Mouse (Mus musculus) forebrain, embryonic 10.5 days (tissue): ENCODE measurements around the gene Rab40c. TPM values are rescaled to one million over a fixed set of nuclear protein-coding genes. Genes with fewer than 3 reads are reported as not detected.

Source experiments
- DNase-seq: peaks from one replicate; pipeline ENCODE4 v3.0.0-alpha.2; 2017; ENCODE audit warnings: low spot score; ENCODE audit errors: extremely low spot score
- H3K27ac ChIP-seq: fragments of 300-500 bp; sonication (generic); 2 replicates; pipeline ENCODE4 v1.5.1; 2016; ENCODE audit warnings: mild to moderate bottlenecking
- H3K27me3 ChIP-seq: fragments of 300-500 bp; sonication (generic); 2 replicates; pipeline ENCODE4 v1.6.1; 2016; ENCODE audit warnings: mild to moderate bottlenecking; ENCODE audit not compliant: poor library complexity, severe bottlenecking
- H3K36me3 ChIP-seq: fragments of 300-500 bp; sonication (generic); replicated peaks from 2 replicates; pipeline ENCODE4 v1.6.1; 2016; ENCODE audit warnings: mild to moderate bottlenecking, moderate library complexity
- H3K4me1 ChIP-seq: fragments of 300-500 bp; sonication (generic); 2 replicates; pipeline ENCODE4 v1.6.1; 2016
- H3K4me3 ChIP-seq: fragments of 300-500 bp; sonication (generic); 2 replicates; pipeline ENCODE4 v1.5.1; 2016; ENCODE audit warnings: mild to moderate bottlenecking, moderate library complexity
- H3K9me3 ChIP-seq: fragments of 300-500 bp; sonication (generic); 2 replicates; pipeline ENCODE4 v1.6.1; 2016; ENCODE audit warnings: mild to moderate bottlenecking, moderate library complexity
- WGBS: fragments of 180-500 bp; shearing (Covaris S2); methylation state at CpG from one replicate; pipeline ENCODE4 v1.1.7; 2016; 5-methylcytosine and 5-hydroxymethylcytosine counted together
- polyA plus RNA-seq: library from polyadenylated mRNA; unstranded; fragments of >200 nt; fragmentation: Nextera tagmentation; extraction: Ambion mirVana; gene quantifications from 2 replicates; pipeline ENCODE4 v1.2.1, GENCODE M21; 2016

The Rab40c gene
- polyA plus RNA-seq, 1 experiment from 2014 or later, result 29.4 TPM

DNA sequence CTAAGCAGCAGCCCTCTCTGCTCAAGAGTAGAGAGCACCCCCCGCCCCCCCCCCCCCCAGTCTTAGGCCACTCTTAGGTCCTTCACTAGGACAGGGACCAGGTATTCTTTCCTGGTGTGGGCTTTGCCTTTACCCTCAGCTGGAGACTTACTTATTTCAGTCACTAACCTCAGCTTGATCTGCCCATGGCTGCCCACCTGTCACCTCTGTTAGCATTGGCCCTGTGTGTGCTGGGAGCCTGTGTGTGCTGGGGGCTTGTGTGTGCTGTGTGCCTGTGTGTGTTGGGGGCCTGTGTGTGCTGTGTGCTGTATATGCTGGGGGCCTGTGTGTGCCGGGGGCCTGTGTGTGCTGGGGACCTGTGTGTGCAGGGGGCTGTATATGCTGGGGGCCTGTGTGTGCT is 35.1 kb upstream of the Rab40c start:
- Histone ChIP-seq H3K4me3 (no peak overlapping the region), H3K27me3 (peaks cover 53% of the 10 kb centered on the region), H3K36me3 (peaks cover 24% of the 10 kb centered on the region), H3K4me1 (peaks cover 29% of the 10 kb centered on the region), H3K9me3 (no peaks in the 10 kb centered on the region), H3K27ac (no peak overlapping the region)
- DNase-seq, result no peak
- 68% methylated on average over 2 of the region's 2 CpGs for WGBS

DNA sequence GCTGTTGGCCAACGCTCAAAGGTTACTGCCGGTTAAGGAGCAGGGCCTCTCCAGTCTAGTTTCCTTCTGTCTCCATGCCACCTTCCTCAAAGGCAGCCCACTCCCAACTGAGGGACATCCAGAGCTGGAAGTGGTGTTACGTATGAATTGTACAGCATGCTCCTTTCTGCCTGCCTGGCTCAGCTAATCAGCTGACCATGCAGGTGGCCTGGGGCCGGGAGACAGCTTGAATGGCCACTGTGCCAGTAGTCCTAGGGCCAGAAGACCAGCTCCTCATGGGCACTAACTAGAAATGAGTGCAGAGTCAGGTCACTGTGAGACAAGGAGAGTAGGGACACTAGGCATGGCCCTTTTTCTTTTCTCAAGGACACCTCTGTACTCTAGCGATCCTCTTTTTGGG is 33.6 kb upstream of the Rab40c start:
- peaks cover 55% of the 10 kb centered on the region for H3K27me3 ChIP-seq

DNA sequence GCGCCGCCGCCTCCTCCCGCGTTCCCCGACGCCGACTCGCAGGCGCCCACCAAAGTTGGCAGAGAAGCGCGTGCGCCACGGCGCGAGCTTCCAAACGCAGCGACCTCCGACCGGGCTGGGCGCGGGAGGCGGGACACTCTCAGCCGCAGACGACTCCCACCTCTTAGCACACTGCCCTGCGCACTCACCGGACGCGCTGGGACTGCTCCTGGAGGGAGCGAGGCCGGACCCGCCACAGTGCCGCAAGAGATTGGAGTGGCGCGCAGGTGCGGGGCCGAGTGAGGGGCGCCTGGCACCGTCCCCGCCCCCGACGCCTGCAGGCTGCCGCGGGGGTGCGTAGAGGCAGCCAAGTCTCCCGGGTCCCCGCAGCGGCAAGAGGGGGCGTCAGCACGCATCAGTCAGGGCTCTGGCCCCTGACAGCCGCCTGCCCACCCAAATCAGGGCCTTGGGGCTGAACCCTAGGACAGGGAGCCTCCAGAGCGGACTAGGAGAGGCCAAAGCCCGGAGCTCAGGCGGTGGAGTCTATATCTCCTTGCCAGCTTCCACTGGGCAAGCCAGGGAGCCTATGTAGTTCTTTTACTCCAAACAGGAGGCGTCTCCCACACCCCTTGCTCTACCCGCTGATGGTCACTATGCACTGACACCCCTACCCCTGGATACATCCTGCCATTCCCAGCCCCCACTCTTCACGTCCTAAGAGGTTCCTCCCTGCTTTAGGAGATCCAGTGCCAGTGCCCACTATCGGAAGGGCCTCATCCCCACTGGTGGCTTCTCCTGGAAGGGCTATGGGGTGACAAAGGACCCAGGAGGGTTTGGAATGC is 32.5 kb upstream of the Rab40c start, which contains the start of gene A930017K11Rik:
Gene A930017K11Rik (minus strand): TSS at position 763 of the 821 bp plus-strand sequence.
- 3% methylated on average over 58 of the region's 58 CpGs for WGBS
- no peak within 1 kb of the TSS for H3K27ac ChIP-seq
- H3K9me3 ChIP-seq, result no peaks in the 10 kb centered on the region
- peaks cover 22% of the 10 kb centered on the region for H3K4me1 ChIP-seq
- H3K36me3 ChIP-seq, result no peaks in the 10 kb centered on the region
- H3K4me3 ChIP-seq, result peak within 1 kb of the TSS; percentile 52
- DNase-seq, result no peak
- H3K27me3 ChIP-seq, result peaks cover 62% of the 10 kb centered on the region

More for the DNA sequence above, 33.6 kb upstream of the Rab40c start:
- no peaks in the 10 kb centered on the region for H3K9me3 ChIP-seq
- 77% methylated on average over 5 of the region's 5 CpGs for WGBS
- H3K27ac ChIP-seq, result no peak overlapping the region
- peaks cover 9% of the 10 kb centered on the region for H3K36me3 ChIP-seq
- H3K4me1 ChIP-seq, result peaks cover 29% of the 10 kb centered on the region
- H3K4me3 ChIP-seq, result no peak overlapping the region
- DNase-seq, result no peak

DNA sequence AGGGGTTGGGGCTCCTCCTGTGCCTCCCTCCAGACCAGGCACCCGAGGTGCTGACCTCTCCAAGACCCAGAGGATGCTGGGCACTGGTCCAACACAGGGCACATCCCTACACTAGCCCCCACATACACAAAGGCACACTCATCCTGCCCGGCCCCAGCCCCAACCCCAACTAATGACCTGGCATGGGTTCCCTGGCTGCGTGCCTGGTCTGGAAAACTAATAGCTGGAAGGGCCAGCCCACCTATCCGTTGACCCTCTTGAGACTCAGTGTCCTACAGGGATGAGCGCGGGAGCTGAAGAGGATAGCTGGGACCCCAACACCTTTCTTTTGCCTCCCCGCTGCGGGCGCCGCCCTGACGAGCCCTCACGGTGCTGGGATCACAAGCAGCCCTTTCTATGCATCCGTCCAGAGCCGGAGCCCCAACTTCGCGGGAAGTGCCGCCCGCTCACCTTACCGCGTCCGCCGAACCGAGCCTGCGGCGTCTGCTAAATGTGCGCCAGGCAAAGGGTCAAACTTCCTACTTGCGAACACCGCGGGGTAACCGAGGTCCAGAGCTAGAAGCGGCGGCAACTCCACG is 31.8 kb upstream of the Rab40c start:
- no peaks in the 10 kb centered on the region for H3K36me3 ChIP-seq
- DNase-seq, result no peak
- H3K27ac ChIP-seq, result no peak overlapping the region
- H3K27me3 ChIP-seq, result peaks cover 62% of the 10 kb centered on the region
- peaks cover 22% of the 10 kb centered on the region for H3K4me1 ChIP-seq
- WGBS, result under 1% methylated on average over 33 of the region's 33 CpGs
- no peaks in the 10 kb centered on the region for H3K9me3 ChIP-seq
- H3K4me3 ChIP-seq, result peak overlapping the region; percentile 52

DNA sequence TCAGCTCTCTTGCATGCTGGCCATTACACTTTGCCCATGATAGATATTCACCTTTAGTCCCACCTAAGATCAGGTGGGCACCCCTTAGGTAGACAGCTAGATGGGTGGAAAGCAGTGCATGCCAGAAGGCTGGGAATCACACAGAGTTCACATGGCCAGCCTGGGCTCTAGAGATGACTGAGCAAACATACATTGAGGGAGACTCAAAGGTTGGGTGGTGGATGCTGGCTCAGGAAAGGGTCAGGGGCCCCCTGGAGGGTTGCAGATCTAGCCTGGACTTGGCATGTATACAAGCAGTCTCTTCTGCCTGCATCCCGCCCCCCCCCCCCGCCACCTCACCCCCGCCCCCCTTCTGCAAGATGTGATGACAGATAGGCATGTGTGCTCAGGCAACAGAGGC is 31.2 kb upstream of the Rab40c start:
- Histone ChIP-seq H3K36me3 (no peaks in the 10 kb centered on the region), H3K4me1 (peaks cover 22% of the 10 kb centered on the region), H3K4me3 (no peak overlapping the region), H3K27me3 (peaks cover 62% of the 10 kb centered on the region), H3K9me3 (no peaks in the 10 kb centered on the region), H3K27ac (no peak overlapping the region)
- no peak for DNase-seq
- WGBS, result 40% methylated on average over 1 of the region's 3 CpGs

DNA sequence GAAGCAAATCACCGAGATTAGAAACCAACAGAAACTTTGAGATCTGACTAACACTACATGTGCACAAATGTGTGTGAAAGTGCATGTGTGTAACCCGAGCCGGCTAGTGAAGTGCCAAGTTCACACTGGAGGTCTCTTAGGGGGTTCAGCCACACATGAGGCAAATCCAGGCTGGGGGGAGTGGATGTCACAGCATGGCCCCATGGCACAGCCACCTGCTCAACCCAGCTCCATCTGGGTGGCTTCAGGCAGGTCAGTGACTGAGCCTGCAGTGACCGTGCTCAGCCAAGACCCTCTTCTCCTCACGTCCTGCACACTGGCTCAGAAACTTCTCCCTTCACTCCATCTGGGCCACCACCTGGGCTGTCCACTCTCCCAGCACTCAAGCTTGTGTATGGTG is 30.5 kb upstream of the Rab40c start:
- no peaks in the 10 kb centered on the region for H3K9me3 ChIP-seq
- peaks cover 27% of the 10 kb centered on the region for H3K4me1 ChIP-seq
- DNase-seq, result no peak
- no peak overlapping the region for H3K27ac ChIP-seq
- H3K4me3 ChIP-seq, result no peak overlapping the region
- H3K36me3 ChIP-seq, result no peaks in the 10 kb centered on the region
- 82% methylated on average over 5 of the region's 5 CpGs for whole genome bisulfite sequencing
- H3K27me3 ChIP-seq, result peaks cover 62% of the 10 kb centered on the region

DNA sequence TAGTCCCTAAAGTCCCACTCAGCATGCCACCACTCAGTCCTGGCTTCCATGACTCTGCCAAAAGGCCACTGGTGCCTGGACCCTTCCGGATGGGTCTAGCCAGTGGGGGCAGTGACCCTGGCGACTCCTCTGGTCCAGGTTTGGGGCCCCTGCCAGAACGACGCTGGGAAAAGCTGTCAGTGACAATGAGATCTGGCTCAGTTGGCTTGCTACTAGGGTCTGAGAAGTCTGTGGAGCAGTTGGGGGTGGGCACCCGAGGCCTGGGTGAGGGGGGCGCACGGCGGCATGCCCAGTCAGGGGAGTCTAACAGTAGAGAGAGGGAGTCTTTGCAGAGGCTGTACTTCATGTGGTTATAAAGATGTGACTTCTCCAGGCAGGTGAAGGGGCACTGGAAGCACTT is 28.5 kb upstream of the Rab40c start:
- no peaks in the 10 kb centered on the region for H3K36me3 ChIP-seq
- 81% methylated on average over 8 of the region's 8 CpGs for WGBS
- H3K27me3 ChIP-seq, result peaks cover 43% of the 10 kb centered on the region
- H3K4me3 ChIP-seq, result no peak overlapping the region
- H3K4me1 ChIP-seq, result peaks cover 41% of the 10 kb centered on the region
- H3K27ac ChIP-seq, result peak overlapping the region; percentile 68
- no peaks in the 10 kb centered on the region for H3K9me3 ChIP-seq
- no peak for DNase-seq

DNA sequence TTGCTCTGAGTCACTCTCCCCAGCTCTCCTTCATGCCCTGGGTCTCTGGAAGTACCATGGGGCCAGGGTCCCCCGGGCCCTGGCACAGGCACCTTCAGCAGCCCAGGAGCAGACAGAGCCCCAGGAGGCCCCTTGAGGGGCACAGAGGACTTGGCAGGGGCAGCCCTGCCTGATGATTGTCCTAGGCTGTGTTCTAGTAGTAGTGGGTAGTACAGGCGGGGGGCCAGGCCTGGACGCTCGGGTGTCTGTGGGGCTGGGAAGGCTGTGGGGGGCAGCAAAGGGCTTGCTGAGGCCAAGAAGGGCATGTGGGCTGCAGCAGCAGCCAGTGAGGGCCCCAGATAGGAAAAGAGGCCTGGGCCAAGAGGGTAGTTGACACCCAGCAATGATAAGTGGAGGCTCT is 28.0 kb upstream of the Rab40c start:
- Histone ChIP-seq H3K27ac (peak overlapping the region; percentile 68), H3K36me3 (no peaks in the 10 kb centered on the region), H3K4me3 (no peak overlapping the region; the same call in 1 of the 2 replicates), H3K9me3 (no peaks in the 10 kb centered on the region), H3K27me3 (peaks cover 38% of the 10 kb centered on the region), H3K4me1 (peaks cover 44% of the 10 kb centered on the region)
- 81% methylated on average over 4 of the region's 4 CpGs for WGBS
- DNase-seq, result no peak

DNA sequence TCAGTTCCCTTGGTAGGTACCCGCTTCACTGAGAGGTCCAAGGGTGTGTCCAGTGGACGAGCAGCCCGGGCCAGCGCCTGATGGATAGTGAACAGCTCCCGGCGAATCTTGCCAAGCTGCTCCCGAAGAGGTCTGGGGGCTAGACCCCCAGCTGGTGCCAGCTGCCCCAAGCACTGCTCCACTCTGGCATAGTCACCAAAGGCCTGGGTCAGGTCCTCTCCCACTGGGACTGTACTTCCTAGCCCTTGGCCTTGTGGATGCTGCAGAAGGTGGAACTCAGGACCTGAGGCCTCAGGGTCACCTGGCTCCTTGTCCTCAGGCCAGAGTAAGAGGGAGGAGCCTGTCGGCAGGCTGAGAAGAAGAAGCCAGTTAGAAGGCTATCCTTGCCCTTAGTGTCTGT is 27.4 kb upstream of the Rab40c start:
- 89% methylated on average over 8 of the region's 8 CpGs for WGBS
- Histone ChIP-seq H3K27me3 (peaks cover 31% of the 10 kb centered on the region), H3K27ac (peak overlapping the region; percentile 68), H3K4me3 (no peak overlapping the region), H3K4me1 (peaks cover 45% of the 10 kb centered on the region), H3K36me3 (no peaks in the 10 kb centered on the region), H3K9me3 (no peaks in the 10 kb centered on the region)
- no peak for DNase-seq

DNA sequence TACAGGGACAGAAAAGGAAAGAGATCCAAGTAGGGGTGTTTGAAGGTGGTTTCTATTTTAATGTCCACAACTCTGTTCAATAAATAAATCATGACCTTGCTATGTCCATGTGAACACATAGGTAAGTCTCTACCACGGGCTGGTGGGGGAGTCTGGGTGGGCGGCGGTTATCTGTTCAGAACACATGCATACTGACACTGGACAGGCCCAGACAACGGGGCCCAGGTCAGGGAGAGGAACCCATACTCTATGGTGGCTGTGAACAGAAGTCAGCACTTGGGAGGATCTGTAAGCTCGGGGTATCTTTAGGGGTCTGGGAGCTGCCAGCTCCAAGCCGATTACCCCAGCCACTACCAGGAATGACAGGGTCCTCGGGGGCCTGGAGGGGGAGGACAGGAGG is 26.8 kb upstream of the Rab40c start:
- H3K36me3 ChIP-seq, result no peaks in the 10 kb centered on the region
- H3K4me3 ChIP-seq, result no peak overlapping the region
- H3K9me3 ChIP-seq, result no peaks in the 10 kb centered on the region
- WGBS, result 80% methylated on average over 7 of the region's 7 CpGs
- peaks cover 26% of the 10 kb centered on the region for H3K27me3 ChIP-seq
- peak overlapping the region; percentile 68 for H3K27ac ChIP-seq
- H3K4me1 ChIP-seq, result peaks cover 45% of the 10 kb centered on the region
- no peak for DNase-seq

DNA sequence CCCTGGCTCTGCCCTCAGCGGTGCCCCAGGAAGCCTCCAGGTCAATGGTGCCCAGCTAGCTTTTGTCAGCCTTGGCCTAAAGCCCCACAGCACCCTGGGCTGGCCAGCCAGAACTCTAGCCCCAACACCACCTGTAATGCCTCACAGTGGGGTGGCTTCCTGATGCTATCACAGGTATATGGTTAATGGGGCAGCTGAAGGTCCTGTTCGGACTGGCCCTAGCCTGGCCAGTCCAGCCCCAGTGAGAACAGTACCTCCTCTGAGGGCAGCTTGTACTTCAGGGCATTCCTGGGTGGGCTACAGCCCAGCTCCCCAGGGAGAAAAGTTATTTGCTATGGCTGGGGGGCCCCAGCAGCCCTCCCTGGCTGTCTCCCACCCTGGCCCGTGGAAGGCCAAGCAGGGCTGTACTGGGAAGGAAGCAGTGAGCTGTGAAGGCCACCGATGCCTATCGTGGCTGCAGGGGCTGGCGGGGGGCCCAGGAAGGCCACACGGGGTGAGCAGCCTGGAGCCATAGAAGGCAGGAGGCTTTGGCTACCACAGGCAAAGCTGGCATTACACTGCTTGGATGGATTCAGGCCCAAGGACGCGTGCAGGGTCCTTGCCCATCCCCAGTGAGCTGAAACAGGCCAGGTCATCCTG is 26.1 kb upstream of the Rab40c start:
- H3K9me3 ChIP-seq, result no peaks in the 10 kb centered on the region
- no peak overlapping the region for H3K4me3 ChIP-seq
- DNase-seq, result no peak
- peaks cover 19% of the 10 kb centered on the region for H3K27me3 ChIP-seq
- H3K27ac ChIP-seq, result peak overlapping the region; percentile 65
- H3K4me1 ChIP-seq, result peaks cover 46% of the 10 kb centered on the region
- no peaks in the 10 kb centered on the region for H3K36me3 ChIP-seq
- 63% methylated on average over 9 of the region's 9 CpGs for WGBS

DNA sequence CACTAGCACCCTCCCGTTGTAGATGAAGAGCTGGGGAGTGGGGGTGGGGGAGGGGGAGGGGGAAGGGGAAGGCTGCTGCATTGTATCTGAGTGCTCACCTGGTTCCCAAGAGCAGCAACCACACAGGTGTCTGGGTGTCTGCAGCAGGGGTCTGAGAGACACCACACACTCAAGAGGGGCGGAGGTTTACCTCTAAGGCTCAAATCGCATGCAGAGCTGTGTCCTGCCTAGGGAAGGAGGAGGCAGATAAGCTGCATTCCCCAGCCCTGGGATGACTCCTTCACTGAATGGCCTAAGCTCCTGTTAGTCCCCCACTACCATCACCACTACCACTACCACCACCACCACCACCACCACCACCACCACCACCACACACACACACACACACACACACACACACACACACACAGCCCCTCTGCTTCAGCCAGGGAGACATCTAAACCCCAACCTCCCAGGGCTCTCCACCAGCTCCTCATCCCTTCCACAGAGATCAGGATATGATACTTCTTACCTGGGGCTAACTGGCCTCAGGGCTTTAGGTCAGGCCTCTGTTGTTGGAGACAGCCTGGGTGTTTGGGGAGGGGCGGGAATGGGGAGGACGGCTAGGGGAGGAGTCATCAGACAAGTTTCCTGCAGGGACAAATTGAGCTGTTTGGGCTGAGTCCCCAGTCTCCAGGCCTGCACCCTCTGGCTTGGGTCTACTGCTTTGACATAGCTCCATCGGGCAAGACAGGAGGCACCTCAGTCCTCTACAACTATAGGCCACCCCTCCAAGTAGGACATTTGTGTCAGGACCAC is 25.0 kb upstream of the Rab40c start, which contains the start of the genes Pigq and Nhlrc4:
Gene Pigq (minus strand): TSS at position 571 of the 798 bp plus-strand sequence.
Gene Nhlrc4 (minus strand): TSS at position 596 of the 798 bp plus-strand sequence.
- 53% methylated on average over 6 of the region's 6 CpGs for WGBS
- DNase-seq, result no peak
- peak within 1 kb of the TSS; percentile 94; the same call in 1 of the 2 replicates for H3K4me3 ChIP-seq
- no peaks in the 10 kb centered on the region for H3K9me3 ChIP-seq
- peaks cover 8% of the 10 kb centered on the region for H3K27me3 ChIP-seq
- peaks cover 57% of the 10 kb centered on the region for H3K4me1 ChIP-seq
- 0 out of 2 replicates have a peak, but pooled peaks cover under 1% of the 10 kb centered on the region for H3K36me3 ChIP-seq
- H3K27ac ChIP-seq, result peak within 1 kb of the TSS; percentile 97
